Mouse (Mus musculus) cerebellum, postnatal 4 days (tissue): ENCODE measurements around the gene Hyal1.

Source experiments
- DNase-seq, 2 experiments: peaks; one replicate each; pipeline ENCODE4 v3.0.0; 2022; ENCODE audit warnings: low spot score in 2 of 2, mixed read lengths in 1 of 2

Gene Hyal1

DNA sequence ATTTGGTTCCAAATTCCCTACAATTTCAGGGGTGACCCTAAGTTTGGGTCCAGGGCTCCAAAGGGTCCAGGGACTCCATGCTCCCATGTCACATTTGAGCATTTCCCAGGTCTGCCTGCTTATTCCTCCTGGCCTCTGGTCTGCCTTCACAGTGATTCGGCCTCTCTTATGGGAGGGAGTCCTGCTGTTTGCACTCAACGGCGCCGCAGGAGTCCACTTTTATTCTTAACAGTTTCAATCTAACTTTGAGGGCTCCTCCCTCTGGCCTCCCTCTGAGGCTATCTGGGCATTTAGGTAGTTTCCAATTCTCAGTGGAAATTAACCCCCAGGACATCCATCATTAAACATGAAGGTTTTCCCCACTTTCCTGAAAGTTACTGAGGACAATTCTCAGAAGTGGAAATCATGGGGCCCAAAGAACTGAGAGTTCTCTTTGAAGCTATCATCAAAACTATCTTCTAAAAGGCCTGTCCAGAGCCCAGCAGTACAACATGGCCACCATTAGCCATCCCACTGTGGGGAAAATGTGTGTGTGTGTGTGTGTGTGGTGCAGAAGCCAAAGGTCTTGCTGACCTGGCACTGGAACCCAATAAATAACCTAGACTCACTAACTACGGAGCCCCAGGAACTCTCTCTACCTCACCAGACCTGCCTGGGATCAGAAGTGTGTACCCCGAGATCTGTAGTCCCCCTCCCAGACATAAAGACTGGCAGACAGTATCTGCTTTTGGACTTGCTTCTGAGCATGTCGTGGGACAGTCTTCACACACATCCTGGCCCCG lies 17.7 kb downstream of the Hyal1 start:
- DNase-seq, result no peak

- DNase-seq, result no peak
Measured at GRCm38 (mm10) chr9:107596619-107597569, 20.2 kb downstream of the Hyal1 start.

DNA sequence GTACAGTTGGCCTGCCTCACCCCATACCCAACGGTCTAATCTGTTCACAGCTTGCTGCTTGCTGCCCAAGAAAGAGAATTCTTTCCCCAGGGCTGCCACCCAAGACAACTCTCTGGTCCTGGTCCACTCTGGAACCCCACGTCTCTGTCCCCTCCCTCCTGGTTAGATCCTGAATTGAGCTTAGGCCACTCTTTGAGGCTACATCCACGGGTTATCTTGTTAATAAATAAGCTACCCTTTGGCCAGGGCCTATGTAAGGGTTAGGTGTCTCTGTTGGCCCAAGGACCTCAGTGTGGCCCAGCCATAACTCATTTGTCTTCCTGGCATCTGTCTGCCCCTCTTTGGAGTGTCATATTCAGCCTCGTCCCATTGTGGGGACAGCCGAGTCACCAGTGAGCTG lies 21.7 kb downstream of the Hyal1 start:
- DNase-seq, result no peak

- no peak for DNase-seq
Measured at GRCm38 (mm10) chr9:107599433-107599832, 22.7 kb downstream of the Hyal1 start.

GRCm38 (mm10) chr9:107599842-107600241 lies 23.1 kb downstream of the Hyal1 start:
- DNase-seq, result no peak

DNA sequence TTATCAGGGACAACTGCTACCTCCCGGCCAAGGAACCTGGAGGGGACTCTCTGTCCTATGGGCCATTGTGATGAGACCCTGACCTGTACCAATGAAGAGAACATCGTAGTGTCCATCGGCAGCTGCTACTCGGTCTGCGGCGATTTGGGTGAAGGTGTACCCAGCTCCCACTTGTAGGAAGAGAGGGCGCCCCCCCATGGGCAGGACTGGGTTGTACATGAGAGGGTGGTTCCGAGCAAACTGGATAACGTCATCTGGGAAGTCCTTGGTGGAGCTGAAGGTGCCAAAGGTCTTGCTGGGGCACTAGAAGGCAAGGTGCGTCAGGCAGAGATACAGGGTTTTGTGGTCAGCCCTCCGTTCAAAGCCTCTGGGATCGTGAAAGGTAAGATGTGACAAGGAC lies 24.0 kb downstream of the Hyal1 start:
- DNase-seq, result no peak

GRCm38 (mm10) chr9:107601275-107601674 lies 24.5 kb downstream of the Hyal1 start:
- no peak for DNase-seq

- peak; percentile 98 to 99 for DNase-seq
Measured at GRCm38 (mm10) chr9:107602068-107602648, 25.4 kb downstream of the Hyal1 start.

GRCm38 (mm10) chr9:107603251-107603650 lies 26.5 kb downstream of the Hyal1 start:
- no peak for DNase-seq

- no peak for DNase-seq
Measured at GRCm38 (mm10) chr9:107605041-107605661, 28.4 kb downstream of the Hyal1 start.

DNA sequence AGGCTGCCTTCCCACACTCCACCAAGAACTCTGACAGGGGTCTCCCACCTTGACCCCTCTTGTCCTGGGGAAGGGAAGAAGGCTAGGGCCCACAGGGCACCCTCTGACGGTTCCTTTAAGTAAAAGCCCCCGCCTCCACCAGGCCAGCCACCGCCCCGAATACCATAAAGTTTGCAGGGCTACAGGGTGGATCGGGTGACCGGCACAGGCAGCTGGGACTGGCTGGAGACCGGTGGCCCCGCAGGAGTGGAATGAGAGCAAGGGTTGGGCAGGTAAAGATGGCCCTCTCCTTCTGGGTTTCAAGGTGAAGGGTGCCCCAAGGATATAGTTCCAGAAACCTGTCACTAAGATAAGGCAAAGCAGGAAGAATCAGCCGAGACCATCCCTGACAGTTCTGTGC lies 29.9 kb downstream of the Hyal1 start:
- DNase-seq, result no peak

- no peak for DNase-seq
Measured at GRCm38 (mm10) chr9:107607036-107607435, 30.3 kb downstream of the Hyal1 start.

- no peak for DNase-seq
Measured at GRCm38 (mm10) chr9:107607653-107608245, 31.0 kb downstream of the Hyal1 start.

- DNase-seq, result no peak
Measured at GRCm38 (mm10) chr9:107608741-107609432, 32.2 kb downstream of the Hyal1 start, which contains the start of gene Sema3b. Gene Sema3b, minus strand, starts transcription at chr9:107609229.

DNA sequence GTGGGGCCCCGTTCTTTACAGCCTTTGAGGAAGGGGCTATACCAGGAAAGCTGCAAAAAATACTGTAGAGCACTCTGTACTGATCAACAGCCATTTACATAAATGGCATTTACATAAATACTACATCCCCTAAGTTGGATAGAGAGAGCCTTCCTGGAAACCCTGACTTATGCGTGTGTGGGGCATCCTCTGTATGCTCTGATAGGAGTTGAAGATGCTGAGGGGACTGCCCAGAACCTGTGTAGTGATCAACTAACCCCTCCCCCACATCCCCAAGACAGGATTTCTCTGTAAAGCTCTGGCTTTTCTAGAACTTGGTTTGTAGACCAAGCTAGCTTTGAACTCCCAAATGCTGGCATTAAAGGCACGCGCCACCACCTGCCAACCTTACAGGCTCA lies 32.7 kb downstream of the Hyal1 start:
- DNase-seq, result no peak

- no peak for DNase-seq
Measured at GRCm38 (mm10) chr9:107611456-107612190, 34.9 kb downstream of the Hyal1 start.

DNA sequence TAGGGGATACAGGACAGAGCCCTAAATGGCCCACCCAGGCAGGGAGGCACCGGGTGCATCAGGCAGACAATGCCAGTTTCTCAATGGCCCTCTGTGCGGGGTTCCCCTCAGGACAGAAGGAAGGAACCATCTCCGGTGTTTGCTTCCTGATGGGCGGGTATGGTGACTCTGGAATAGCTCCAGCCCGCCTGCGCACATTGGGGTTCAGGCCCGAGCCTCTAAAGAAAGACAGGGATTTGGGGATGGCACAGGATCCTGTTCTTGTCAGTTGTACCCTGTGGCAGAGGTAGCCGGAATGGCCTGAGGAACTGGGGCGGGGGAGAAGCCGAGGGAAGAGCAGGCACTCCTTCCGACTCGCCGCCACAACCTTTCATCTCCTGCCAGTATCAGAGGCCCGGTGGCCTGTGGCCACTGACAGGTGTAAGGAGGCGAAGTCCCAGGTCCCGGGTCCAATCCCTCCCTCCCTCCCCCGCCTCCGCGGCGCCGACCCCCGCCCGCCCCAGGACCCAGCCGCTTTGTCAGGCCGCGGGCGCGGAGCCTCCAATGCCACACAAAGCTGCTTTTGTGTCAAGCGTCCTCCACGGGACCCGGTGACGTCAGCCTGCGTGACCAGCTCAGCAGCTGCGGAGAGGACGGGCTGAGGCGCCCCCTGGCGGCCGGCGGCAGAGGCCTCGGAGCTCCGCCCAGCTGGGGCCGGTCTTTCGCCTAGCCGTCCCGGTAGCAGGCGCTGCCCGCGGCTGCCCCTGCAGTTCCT lies 35.6 kb downstream of the Hyal1 start:
- DNase-seq, result peak; percentile 99 to 100

DNA sequence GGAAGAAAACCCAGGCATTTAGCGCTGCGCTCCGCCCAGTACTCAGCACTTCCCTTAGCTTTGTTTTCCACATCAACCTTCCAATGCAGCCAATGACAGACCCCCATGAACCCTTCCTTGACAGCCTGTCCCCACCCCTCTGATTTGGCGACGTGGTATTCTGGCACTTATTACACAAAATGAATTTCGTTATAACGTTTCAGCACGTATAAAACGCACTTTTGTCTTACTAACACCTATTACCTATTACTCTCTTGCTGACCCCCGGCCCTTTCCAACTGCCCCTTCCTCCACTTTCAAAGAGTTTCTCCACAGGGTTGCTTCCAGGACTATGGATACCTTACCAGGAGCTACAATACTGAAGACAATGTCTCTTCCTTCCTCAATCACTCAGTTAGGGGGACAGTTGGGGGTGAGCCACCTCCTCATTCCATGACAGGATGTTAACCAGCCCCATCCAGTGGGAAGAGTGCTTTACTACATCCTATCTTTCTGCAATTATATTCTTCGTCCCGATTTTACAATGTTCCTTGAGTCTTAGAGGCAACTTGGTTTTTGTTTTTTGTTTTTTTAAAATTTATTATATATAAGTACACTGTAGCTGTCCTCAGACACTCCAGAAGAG lies 36.3 kb downstream of the Hyal1 start:
- DNase-seq, result no peak

GRCm38 (mm10) chr9:107615035-107615434 lies 38.3 kb downstream of the Hyal1 start:
- no peak for DNase-seq
